Mouse (Mus musculus): ENCODE data around the gene Fam129b. TPM values are rescaled to one million over a fixed set of nuclear protein-coding genes. Genes with fewer than 3 reads are reported as not detected.

Fam129b gene
- polyA plus RNA-seq (2014; fragmentation: Illumina TruSeq; extraction: RNeasy Lipid Tissue Mini Kit (QIAGEN cat#74804); ENCODE audit: low read depth, low replicate concordance), result 18.2 TPM

GRCm38 (mm10) chr2:32875675-32876489 lies at the start of gene Fam129b:
Gene Fam129b (plus strand): TSS chr2:32876114.

DNA sequence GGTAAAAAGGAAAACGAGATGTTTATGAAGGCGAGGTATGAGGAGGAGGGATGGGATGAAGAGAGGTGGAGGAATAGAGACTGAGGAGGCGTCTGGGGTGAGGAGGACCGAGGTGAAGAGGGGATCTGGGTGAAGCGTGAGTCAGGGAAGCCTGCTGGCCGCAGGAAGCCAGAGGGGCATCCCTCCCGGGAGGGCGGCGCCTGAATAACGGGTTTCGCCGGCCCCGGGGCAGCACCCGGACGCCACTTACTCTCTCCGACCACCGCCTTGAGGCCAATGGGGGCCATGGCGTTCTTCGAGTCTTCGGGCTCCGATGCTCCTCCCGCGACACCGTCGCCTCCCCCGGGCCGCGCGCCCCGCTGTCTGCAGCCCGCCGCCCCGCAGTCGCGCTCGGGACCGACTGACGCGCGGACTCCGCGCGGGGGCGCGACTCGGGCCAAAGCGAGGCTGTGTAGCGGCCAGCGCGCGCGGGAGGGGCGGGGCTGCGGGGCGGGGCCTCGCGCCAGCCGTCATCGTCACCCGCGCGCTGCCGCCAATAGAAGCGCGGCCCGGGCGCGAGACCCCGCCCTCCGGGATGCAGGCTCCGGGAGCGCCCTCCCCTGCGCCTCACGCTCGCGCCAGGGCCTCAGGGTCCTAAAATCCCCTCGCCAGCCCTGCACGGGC lies 29.0 kb upstream of the Fam129b start, which contains the start of gene Stxbp1:
Gene Stxbp1 (minus strand): TSS at position 441 of the 663 bp plus-strand sequence.

DNA sequence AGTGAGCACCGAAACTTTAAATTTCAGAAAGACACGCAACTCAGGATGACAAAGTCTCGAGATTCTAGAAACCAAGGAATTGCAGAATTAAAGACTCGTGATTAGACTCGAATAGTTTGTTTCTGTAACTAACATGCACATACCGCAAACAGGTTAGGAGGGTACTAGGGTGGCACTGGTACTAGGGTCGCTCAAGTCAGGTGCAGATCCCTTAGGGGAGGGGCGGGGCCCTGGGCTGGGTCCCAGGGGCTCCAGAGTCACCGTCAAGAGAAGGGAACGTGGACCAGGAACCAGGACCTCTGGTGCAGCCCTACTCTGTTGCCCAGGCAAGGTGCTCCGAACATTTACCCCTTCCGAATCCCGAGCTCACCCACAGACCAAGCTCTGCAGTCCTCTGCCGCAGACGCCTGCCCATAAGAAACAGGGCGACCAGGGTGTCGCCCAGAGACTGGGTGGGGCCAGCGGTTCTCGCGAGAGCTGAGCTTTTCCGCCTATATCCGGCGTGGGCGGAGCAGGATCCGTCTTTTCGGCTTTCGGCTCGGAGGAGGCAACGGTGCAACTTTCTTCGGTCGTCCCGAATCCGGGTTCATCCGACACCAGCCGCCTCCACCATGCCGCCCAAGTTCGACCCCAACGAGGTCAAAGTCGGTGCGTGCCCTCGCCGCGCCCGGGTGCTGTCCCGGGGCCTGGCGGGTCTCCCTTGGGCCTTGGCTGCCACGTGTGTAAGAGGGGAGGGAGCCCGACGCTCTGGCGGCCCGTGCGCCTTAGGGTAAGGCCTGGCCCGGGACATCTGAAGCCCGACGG lies 85.5 kb downstream of the Fam129b start, which contains the start of the genes Rpl12 and Lrsam1:
Gene Rpl12 (plus strand): TSS at position 368 of the 804 bp plus-strand sequence.
Gene Lrsam1 (minus strand): TSS at position 423 of the 804 bp plus-strand sequence.

Other genes starting within 250 kb of the Fam129b start
- gene Eng, start 229.5 kb upstream of the Fam129b start, polyA plus RNA-seq (2014; fragmentation: Illumina TruSeq; extraction: RNeasy Lipid Tissue Mini Kit (QIAGEN cat#74804); ENCODE audit: low read depth, low replicate concordance), result 139 TPM
- gene Fpgs, start 172.0 kb upstream of the Fam129b start, polyA plus RNA-seq (2014; fragmentation: Illumina TruSeq; extraction: RNeasy Lipid Tissue Mini Kit (QIAGEN cat#74804); ENCODE audit: low read depth, low replicate concordance), result 11.2 TPM
- gene Cdk9, start 163.0 kb upstream of the Fam129b start, polyA plus RNA-seq (2014; fragmentation: Illumina TruSeq; extraction: RNeasy Lipid Tissue Mini Kit (QIAGEN cat#74804); ENCODE audit: low read depth, low replicate concordance), result 35.5 TPM
- 17.4 TPM for gene Sh2d3c, start 155.1 kb upstream of the Fam129b start, polyA plus RNA-seq (2014; fragmentation: Illumina TruSeq; extraction: RNeasy Lipid Tissue Mini Kit (QIAGEN cat#74804); ENCODE audit: low read depth, low replicate concordance)
- gene 6330409D20Rik, start 135.1 kb upstream of the Fam129b start, polyA plus RNA-seq (2014; fragmentation: Illumina TruSeq; extraction: RNeasy Lipid Tissue Mini Kit (QIAGEN cat#74804); ENCODE audit: low read depth, low replicate concordance), result not detected
- 15.4 TPM for gene Tor2a, start 118.9 kb upstream of the Fam129b start, polyA plus RNA-seq (2014; fragmentation: Illumina TruSeq; extraction: RNeasy Lipid Tissue Mini Kit (QIAGEN cat#74804); ENCODE audit: low read depth, low replicate concordance)
- 0.24 TPM for gene Ttc16, start 100.5 kb upstream of the Fam129b start, polyA plus RNA-seq (2014; fragmentation: Illumina TruSeq; extraction: RNeasy Lipid Tissue Mini Kit (QIAGEN cat#74804); ENCODE audit: low read depth, low replicate concordance)
- 3.7 TPM for gene Ptrh1, start 100.3 kb upstream of the Fam129b start, polyA plus RNA-seq (2014; fragmentation: Illumina TruSeq; extraction: RNeasy Lipid Tissue Mini Kit (QIAGEN cat#74804); ENCODE audit: low read depth, low replicate concordance)
- not detected for gene Cfap157, start 91.7 kb upstream of the Fam129b start, polyA plus RNA-seq (2014; fragmentation: Illumina TruSeq; extraction: RNeasy Lipid Tissue Mini Kit (QIAGEN cat#74804); ENCODE audit: low read depth, low replicate concordance)
- 10.0 TPM for gene Stxbp1, start 28.9 kb upstream of the Fam129b start, polyA plus RNA-seq (2014; fragmentation: Illumina TruSeq; extraction: RNeasy Lipid Tissue Mini Kit (QIAGEN cat#74804); ENCODE audit: low read depth, low replicate concordance)
- gene Rpl12, start 85.4 kb downstream of the Fam129b start, polyA plus RNA-seq (2014; fragmentation: Illumina TruSeq; extraction: RNeasy Lipid Tissue Mini Kit (QIAGEN cat#74804); ENCODE audit: low read depth, low replicate concordance), result 349 TPM
- gene Lrsam1, start 85.5 kb downstream of the Fam129b start, polyA plus RNA-seq (2014; fragmentation: Illumina TruSeq; extraction: RNeasy Lipid Tissue Mini Kit (QIAGEN cat#74804); ENCODE audit: low read depth, low replicate concordance), result 15.1 TPM
- 16.6 TPM for gene Slc2a8, start 106.0 kb downstream of the Fam129b start, polyA plus RNA-seq (2014; fragmentation: Illumina TruSeq; extraction: RNeasy Lipid Tissue Mini Kit (QIAGEN cat#74804); ENCODE audit: low read depth, low replicate concordance)

Data from heart, adult 10 weeks (tissue).